16 mouse cellular contexts compared by ENCODE assay signal in the genomic region with DNA sequence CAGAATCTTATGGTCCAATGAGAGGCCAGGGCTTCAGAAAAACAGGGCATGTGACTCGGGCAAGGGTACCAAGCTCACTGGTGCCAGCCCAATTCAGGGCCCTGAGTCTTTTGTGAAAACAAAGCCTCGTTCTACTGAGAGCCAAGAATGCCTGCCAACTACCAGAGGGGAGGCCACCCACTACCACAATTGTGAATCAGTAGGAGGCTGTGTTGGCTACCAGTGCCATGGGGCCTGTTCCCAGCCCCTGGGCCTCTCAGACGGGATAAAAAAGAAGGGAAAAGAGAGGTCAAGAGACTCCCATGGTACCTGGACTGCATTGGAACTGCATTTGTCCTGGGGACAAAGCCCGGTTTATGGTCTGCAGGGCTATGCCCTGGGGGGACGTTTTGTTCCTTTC. TPM values are rescaled to one million over a fixed set of nuclear protein-coding genes. Genes with fewer than 3 reads are reported as not detected.
DNase-seq lines count a peak whose midpoint lies in the region; ATAC-seq and TF ChIP-seq lines count a peak whose summit lies in the region.
"Had no signal": no experiment of that assay in that cellular context is flagged by ENCODE, and none has a peak within 500 bp of the region (broad histone marks: within the 10 kb centered on the region; RNA-seq: fewer than 3 reads in every experiment).

No protein-coding gene starts in this region.

- peak overlapping the region; percentile 15; the same call in 1 of the 2 replicates for H3K27ac ChIP-seq in forebrain, embryonic 12.5 days
- H3K27ac ChIP-seq in forebrain, embryonic 10.5 days, result no peak overlapping the region
- H3K27ac ChIP-seq in hindbrain, postnatal 0 days, result peak overlapping the region; percentile 74
- peak overlapping the region; percentile 68; the same call in 1 of the 2 replicates for H3K27ac ChIP-seq in midbrain, embryonic 16.5 days (ENCODE audit: low read length)
- no peak overlapping the region for H3K27ac ChIP-seq in liver, embryonic 11.5 days (ENCODE audit: low read depth, low read length)
- H3K27ac ChIP-seq: liver, embryonic 13.5 days had no signal

- WGBS in forebrain, embryonic 12.5 days, result 53% methylated on average over 5 of the region's 5 CpGs
- WGBS in forebrain, embryonic 10.5 days, result 65% methylated on average over 5 of the region's 5 CpGs
- WGBS in hindbrain, postnatal 0 days, result 40% methylated on average over 5 of the region's 5 CpGs
- 39% methylated on average over 5 of the region's 5 CpGs for WGBS in midbrain, embryonic 16.5 days
- 68% methylated on average over 5 of the region's 5 CpGs for WGBS in liver, embryonic 11.5 days

- H3K9me3 ChIP-seq in forebrain, embryonic 12.5 days, result no peaks in the 10 kb centered on the region
- no peaks in the 10 kb centered on the region for H3K9me3 ChIP-seq in forebrain, embryonic 10.5 days
- no peaks in the 10 kb centered on the region for H3K9me3 ChIP-seq in hindbrain, postnatal 0 days (ENCODE audit: low read length)
- H3K9me3 ChIP-seq in midbrain, embryonic 16.5 days (replicated peaks; ENCODE audit: control insufficient read depth, low read length, poor library complexity, severe bottlenecking), result no peaks in the 10 kb centered on the region
- no peaks in the 10 kb centered on the region for H3K9me3 ChIP-seq in liver, embryonic 11.5 days (ENCODE audit: control insufficient read depth, low read length)
- H3K9me3 ChIP-seq: liver, embryonic 13.5 days had no signal

- peaks cover 6% of the 10 kb centered on the region for H3K27me3 ChIP-seq in forebrain, embryonic 12.5 days
- peaks cover 12% of the 10 kb centered on the region for H3K27me3 ChIP-seq in forebrain, embryonic 10.5 days (ENCODE audit: poor library complexity, severe bottlenecking)
- H3K27me3 ChIP-seq in hindbrain, postnatal 0 days (ENCODE audit: insufficient read depth, low read length), result no peaks in the 10 kb centered on the region
- peaks cover 1% of the 10 kb centered on the region; the same call in 1 of the 2 replicates for H3K27me3 ChIP-seq in midbrain, embryonic 16.5 days (ENCODE audit: control insufficient read depth, insufficient read depth, low read depth, low read length)
- H3K27me3 ChIP-seq in liver, embryonic 11.5 days (replicated peaks; ENCODE audit: control insufficient read depth, insufficient read depth, low read length), result 0 out of 2 replicates have a peak, but pooled peaks cover 3% of the 10 kb centered on the region

- H3K36me3 ChIP-seq in forebrain, embryonic 12.5 days (replicated peaks), result no peaks in the 10 kb centered on the region
- no peaks in the 10 kb centered on the region for H3K36me3 ChIP-seq in forebrain, embryonic 10.5 days (replicated peaks)
- no peaks in the 10 kb centered on the region for H3K36me3 ChIP-seq in hindbrain, postnatal 0 days (ENCODE audit: insufficient read depth, low read length)
- H3K36me3 ChIP-seq in midbrain, embryonic 16.5 days (ENCODE audit: control insufficient read depth, insufficient read depth, low read length), result no peaks in the 10 kb centered on the region
- no peaks in the 10 kb centered on the region for H3K36me3 ChIP-seq in liver, embryonic 11.5 days (ENCODE audit: control insufficient read depth, insufficient read depth, low read length)
- H3K36me3 ChIP-seq: liver, embryonic 13.5 days had no signal

- no peak for TF ChIP-seq CTCF in hindbrain, postnatal 0 days (IDR thresholded peaks at IDR 0.05; ENCODE audit: low read depth)

- no peak overlapping the region for H3K9ac ChIP-seq in forebrain, embryonic 12.5 days
- no peak overlapping the region for H3K9ac ChIP-seq in hindbrain, postnatal 0 days (replicated peaks; ENCODE audit: low read length)
- no peak overlapping the region for H3K9ac ChIP-seq in midbrain, embryonic 16.5 days (ENCODE audit: low read depth, low read length)
- no peak overlapping the region for H3K9ac ChIP-seq in liver, embryonic 11.5 days (ENCODE audit: low read depth, low read length)
- H3K9ac ChIP-seq: liver, embryonic 13.5 days had no signal

- no peak overlapping the region for H3K4me2 ChIP-seq in forebrain, embryonic 12.5 days
- no peak overlapping the region for H3K4me2 ChIP-seq in hindbrain, postnatal 0 days (ENCODE audit: low read depth, low read length)
- no peak overlapping the region for H3K4me2 ChIP-seq in midbrain, embryonic 16.5 days (ENCODE audit: low read length)
- no peak overlapping the region for H3K4me2 ChIP-seq in liver, embryonic 11.5 days
- H3K4me2 ChIP-seq: liver, embryonic 13.5 days had no signal

- no peak for DNase-seq in forebrain, embryonic 10.5 days (ENCODE audit: extremely low spot score, low spot score)
- peak; percentile 68 for DNase-seq in brain, embryonic 18.5 days (ENCODE audit: low read depth, low spot score)
- DNase-seq in hindbrain, postnatal 0 days (ENCODE audit: low spot score), result peak; percentile 79
- no peak for DNase-seq in heart, adult 8-10 months (ENCODE audit: low spot score)
- DNase-seq in liver, embryonic 11.5 days (ENCODE audit: low spot score), result no peak
- no peak for DNase-seq in urinary bladder, adult 2 months (ENCODE audit: low spot score)
- DNase-seq: adrenal gland, postnatal 36 days; heart, postnatal 10 days; kidney, postnatal 10 days; liver, embryonic 13.5 days had no signal

- H3K4me1 ChIP-seq in forebrain, embryonic 12.5 days, result peaks cover 5% of the 10 kb centered on the region; the same call in 1 of the 2 replicates
- peaks cover 21% of the 10 kb centered on the region for H3K4me1 ChIP-seq in forebrain, embryonic 10.5 days
- no peaks in the 10 kb centered on the region for H3K4me1 ChIP-seq in hindbrain, postnatal 0 days (ENCODE audit: insufficient read depth, low read length)
- no peaks in the 10 kb centered on the region for H3K4me1 ChIP-seq in midbrain, embryonic 16.5 days (ENCODE audit: control insufficient read depth, insufficient read depth, low read length)
- H3K4me1 ChIP-seq in liver, embryonic 11.5 days (replicated peaks; ENCODE audit: control insufficient read depth, insufficient read depth, low read length), result no peaks in the 10 kb centered on the region

- no peak overlapping the region for H3K4me3 ChIP-seq in forebrain, embryonic 12.5 days (replicated peaks)
- H3K4me3 ChIP-seq in forebrain, embryonic 10.5 days, result no peak overlapping the region
- no peak overlapping the region for H3K4me3 ChIP-seq in hindbrain, postnatal 0 days (ENCODE audit: low read length)
- H3K4me3 ChIP-seq in midbrain, embryonic 16.5 days (ENCODE audit: low read depth, low read length), result no peak overlapping the region
- no peak overlapping the region for H3K4me3 ChIP-seq in liver, embryonic 11.5 days (ENCODE audit: low read depth, low read length)
- H3K4me3 ChIP-seq: liver, embryonic 13.5 days had no signal

- no peak for ATAC-seq in forebrain, embryonic 12.5 days (ENCODE audit: low FRiP score)
- peak; percentile 84 for ATAC-seq in hindbrain, postnatal 0 days
- ATAC-seq in midbrain, embryonic 16.5 days, result peak; percentile 77
- no peak for ATAC-seq in liver, embryonic 11.5 days (replicated peaks; ENCODE audit: low FRiP score)
- ATAC-seq: Patski had no signal

RNA-seq across cellular contexts. Expression of a gene that starts 41.9 kb away (rescaled TPM):
- polyA plus RNA-seq in forebrain, embryonic 12.5 days (2016; fragmentation: Nextera tagmentation; extraction: Ambion mirVana), result 22.8 and 23.1 TPM in 2 replicates
- 17.9 and 18.2 TPM in 2 replicates for polyA plus RNA-seq in forebrain, embryonic 10.5 days (2016; fragmentation: Nextera tagmentation; extraction: Ambion mirVana)
- total RNA-seq in hindbrain, postnatal 0 days (2014; rRNA removed), result 100 and 106 TPM in 2 replicates
- polyA plus RNA-seq in hindbrain, postnatal 0 days (2015; fragmentation: Nextera tagmentation; extraction: Ambion mirVana), result 27.0 and 30.2 TPM in 2 replicates
- 20.0 and 24.2 TPM in 2 replicates for polyA plus RNA-seq in midbrain, embryonic 16.5 days (2015; fragmentation: Nextera tagmentation; extraction: Ambion mirVana)
- total RNA-seq in heart, adult 8-10 months (2022), result 10 to 100 TPM; 42.8 to 61.1 (median 50.7) TPM
- 16.3 and 17.5 TPM in 2 replicates for polyA plus RNA-seq in liver, embryonic 11.5 days (2014; fragmentation: Nextera tagmentation; extraction: Ambion mirVana)
- polyA plus RNA-seq in urinary bladder, adult 2 months (2012; rRNA removed), result 42.1 and 45.9 TPM in 2 replicates

RNA-seq across cellular contexts. Expression of a gene that starts 45.3 kb away (rescaled TPM):
- polyA plus RNA-seq in forebrain, embryonic 12.5 days (2016; fragmentation: Nextera tagmentation; extraction: Ambion mirVana), result 0.08 TPM in 1 of 2 replicates, not detected in the other
- polyA plus RNA-seq in forebrain, embryonic 10.5 days (2016; fragmentation: Nextera tagmentation; extraction: Ambion mirVana), result not detected in 2 replicates
- not detected in 2 replicates for total RNA-seq in hindbrain, postnatal 0 days (2014; rRNA removed)
- polyA plus RNA-seq in hindbrain, postnatal 0 days (2015; fragmentation: Nextera tagmentation; extraction: Ambion mirVana), result 0.29 and 0.39 TPM in 2 replicates
- 0.17 and 0.20 TPM in 2 replicates for polyA plus RNA-seq in midbrain, embryonic 16.5 days (2015; fragmentation: Nextera tagmentation; extraction: Ambion mirVana)
- not detected for total RNA-seq in heart, adult 8-10 months (2022)
- not detected in 2 replicates for polyA plus RNA-seq in liver, embryonic 11.5 days (2014; fragmentation: Nextera tagmentation; extraction: Ambion mirVana)
- 0.04 TPM in 1 of 2 replicates, not detected in the other for polyA plus RNA-seq in urinary bladder, adult 2 months (2012; rRNA removed)
- total RNA-seq: gastrocnemius, adult 18-20 months; heart, postnatal 10 days; megakaryocyte, adult 5-6 weeks had no signal
- polyA plus RNA-seq: C2C12, Patski had no signal

RNA-seq across cellular contexts. Expression of a gene that starts 51.7 kb away (rescaled TPM):
- not detected in 2 replicates for polyA plus RNA-seq in forebrain, embryonic 12.5 days (2016; fragmentation: Nextera tagmentation; extraction: Ambion mirVana)
- not detected in 2 replicates for polyA plus RNA-seq in forebrain, embryonic 10.5 days (2016; fragmentation: Nextera tagmentation; extraction: Ambion mirVana)
- total RNA-seq in hindbrain, postnatal 0 days (2014; rRNA removed), result 101 and 162 TPM in 2 replicates
- polyA plus RNA-seq in hindbrain, postnatal 0 days (2015; fragmentation: Nextera tagmentation; extraction: Ambion mirVana), result 95.3 and 112 TPM in 2 replicates
- 1.5 and 10.1 TPM in 2 replicates for polyA plus RNA-seq in midbrain, embryonic 16.5 days (2015; fragmentation: Nextera tagmentation; extraction: Ambion mirVana)
- total RNA-seq in heart, adult 8-10 months (2022), result 1 to 10 TPM; 4.7 to 6.6 (median 6.0) TPM
- 14.5 and 15.2 TPM in 2 replicates for polyA plus RNA-seq in liver, embryonic 11.5 days (2014; fragmentation: Nextera tagmentation; extraction: Ambion mirVana)
- polyA plus RNA-seq in urinary bladder, adult 2 months (2012; rRNA removed), result 1.4 and 1.8 TPM in 2 replicates
- polyA plus RNA-seq: C2C12 had no signal

Comparison
In these comparisons a context has a peak if more than half of its experiments do, and no peak if none do; other contexts are left out.
1. H3K27ac ChIP-seq: peak in forebrain, embryonic 12.5 days (single experiment), hindbrain, postnatal 0 days (single experiment) and midbrain, embryonic 16.5 days (single experiment); none in forebrain, embryonic 10.5 days (single experiment) and liver, embryonic 11.5 days (single experiment).
2. ATAC-seq: peak in hindbrain, postnatal 0 days (single experiment) and midbrain, embryonic 16.5 days (single experiment); none in forebrain, embryonic 12.5 days (single experiment) and liver, embryonic 11.5 days (single experiment).
3. DNase-seq: peak in brain, embryonic 18.5 days (single experiment) and hindbrain, postnatal 0 days (single experiment); none in forebrain, embryonic 10.5 days (single experiment), heart, adult 8-10 months (single experiment), liver, embryonic 11.5 days (single experiment) and urinary bladder, adult 2 months (single experiment).